Comparison of ENCODE assay signal across 9 mouse cellular contexts in the genomic region with DNA sequence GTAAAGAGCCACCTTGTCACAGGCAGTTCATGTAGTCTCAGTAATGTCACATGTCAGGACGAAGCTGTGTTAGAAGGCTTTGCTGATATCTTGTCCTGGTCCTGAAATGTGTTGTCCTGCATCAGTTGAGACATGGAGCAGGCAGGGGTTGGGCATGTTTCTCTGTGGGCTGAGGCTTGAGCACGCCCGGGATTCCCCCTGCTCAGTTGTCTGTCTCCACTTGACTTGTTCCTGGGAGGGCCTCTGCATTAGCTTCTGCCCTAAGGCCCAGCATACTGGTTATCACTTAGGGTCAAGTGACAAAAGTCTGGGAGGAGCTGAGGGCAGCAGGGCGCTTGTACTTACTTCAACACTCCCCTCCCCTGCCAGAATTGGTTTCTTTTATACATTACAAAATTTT. TPM values are rescaled to one million over a fixed set of nuclear protein-coding genes. Genes with fewer than 3 reads are reported as not detected.
DNase-seq lines count a peak whose midpoint lies in the region; ATAC-seq lines count a peak whose summit lies in the region.
"Had no signal": no experiment of that assay in that cellular context is flagged by ENCODE, and none has a peak within 500 bp of the region (broad histone marks: within the 10 kb centered on the region; RNA-seq: fewer than 3 reads in every experiment).

No protein-coding gene starts in this region.

- no peaks in the 10 kb centered on the region for H3K27me3 ChIP-seq in kidney, embryonic 15.5 days
- no peaks in the 10 kb centered on the region for H3K27me3 ChIP-seq in embryonic facial prominence, embryonic 15.5 days
- no peaks in the 10 kb centered on the region for H3K27me3 ChIP-seq in liver, embryonic 16.5 days (ENCODE audit: control insufficient read depth, insufficient read depth, low read depth, low read length)
- H3K27me3 ChIP-seq in midbrain, embryonic 14.5 days (ENCODE audit: control insufficient read depth, insufficient read depth, low read length): no peaks in the 10 kb centered on the region

- DNase-seq in kidney, adult 9 months: no peak
- peak; percentile 49 for DNase-seq in ES-CJ7 (ENCODE audit: low read depth, low spot score)
- no peak for DNase-seq in midbrain, embryonic 14.5 days
- DNase-seq: cerebellum, adult 11 months had no signal

- H3K36me3 ChIP-seq in kidney, embryonic 15.5 days: peaks cover 39% of the 10 kb centered on the region
- peaks cover 38% of the 10 kb centered on the region for H3K36me3 ChIP-seq in embryonic facial prominence, embryonic 15.5 days
- peaks cover 14% of the 10 kb centered on the region for H3K36me3 ChIP-seq in liver, embryonic 16.5 days (ENCODE audit: control insufficient read depth, insufficient read depth)
- H3K36me3 ChIP-seq in midbrain, embryonic 14.5 days (ENCODE audit: control insufficient read depth, insufficient read depth, low read length): peaks cover 28% of the 10 kb centered on the region

- no peaks in the 10 kb centered on the region for H3K9me3 ChIP-seq in kidney, embryonic 15.5 days (replicated peaks)
- H3K9me3 ChIP-seq in embryonic facial prominence, embryonic 15.5 days (replicated peaks): no peaks in the 10 kb centered on the region
- H3K9me3 ChIP-seq in liver, embryonic 16.5 days (replicated peaks; ENCODE audit: control insufficient read depth, low read length): no peaks in the 10 kb centered on the region
- H3K9me3 ChIP-seq in midbrain, embryonic 14.5 days (ENCODE audit: control insufficient read depth, low read length): no peaks in the 10 kb centered on the region

- peak overlapping the region; percentile 29; the same call in 1 of the 2 replicates for H3K4me2 ChIP-seq in kidney, embryonic 15.5 days
- H3K4me2 ChIP-seq in embryonic facial prominence, embryonic 15.5 days (replicated peaks): no peak overlapping the region
- no peak overlapping the region for H3K4me2 ChIP-seq in liver, embryonic 16.5 days (ENCODE audit: low read depth, low read length)
- no peak overlapping the region for H3K4me2 ChIP-seq in midbrain, embryonic 14.5 days (ENCODE audit: low read length)

- no peak overlapping the region for H3K4me3 ChIP-seq in kidney, embryonic 15.5 days (replicated peaks)
- H3K4me3 ChIP-seq in embryonic facial prominence, embryonic 15.5 days (replicated peaks): no peak overlapping the region
- H3K4me3 ChIP-seq in liver, embryonic 16.5 days (ENCODE audit: low read depth, low read length): no peak overlapping the region
- no peak overlapping the region for H3K4me3 ChIP-seq in midbrain, embryonic 14.5 days (replicated peaks; ENCODE audit: low read depth, low read length)

- ATAC-seq in kidney, embryonic 15.5 days (replicated peaks; ENCODE audit: low FRiP score): no peak
- no peak for ATAC-seq in embryonic facial prominence, embryonic 15.5 days (ENCODE audit: insufficient number of reproducible peaks, low FRiP score, low TSS enrichment, low read depth)
- ATAC-seq in liver, embryonic 16.5 days (ENCODE audit: low read depth): peak; percentile 55; the same call in 1 of the 2 replicates
- no peak for ATAC-seq in frontal cortex, adult (ENCODE audit: low TSS enrichment)
- ATAC-seq in midbrain, embryonic 14.5 days (ENCODE audit: low FRiP score, low TSS enrichment): no peak
- ATAC-seq: forebrain, embryonic 14.5 days had no signal

- H3K9ac ChIP-seq in kidney, embryonic 15.5 days: 0 out of 2 replicates have a peak overlapping the region, but pooled peaks have one; percentile 21
- no peak overlapping the region for H3K9ac ChIP-seq in embryonic facial prominence, embryonic 15.5 days
- no peak overlapping the region; the same call in 1 of the 2 replicates for H3K9ac ChIP-seq in liver, embryonic 16.5 days (ENCODE audit: low read depth, low read length)
- H3K9ac ChIP-seq in midbrain, embryonic 14.5 days (replicated peaks; ENCODE audit: low read length): no peak overlapping the region

- WGBS in kidney, embryonic 15.5 days: 38% methylated on average over 4 of the region's 4 CpGs
- WGBS in embryonic facial prominence, embryonic 15.5 days: 41% methylated on average over 4 of the region's 4 CpGs
- WGBS in liver, embryonic 16.5 days (ENCODE audit: insufficient replicate concordance): 41% methylated on average over 4 of the region's 4 CpGs
- WGBS in midbrain, embryonic 14.5 days: 65% methylated on average over 4 of the region's 4 CpGs

- H3K27ac ChIP-seq in kidney, embryonic 15.5 days: peak overlapping the region; percentile 89
- peak overlapping the region; percentile 82 for H3K27ac ChIP-seq in embryonic facial prominence, embryonic 15.5 days (replicated peaks)
- peak overlapping the region; percentile 37 for H3K27ac ChIP-seq in liver, embryonic 16.5 days (ENCODE audit: low read length)
- no peak overlapping the region for H3K27ac ChIP-seq in midbrain, embryonic 14.5 days (replicated peaks; ENCODE audit: low read depth, low read length)

- peaks cover 46% of the 10 kb centered on the region for H3K4me1 ChIP-seq in kidney, embryonic 15.5 days
- H3K4me1 ChIP-seq in embryonic facial prominence, embryonic 15.5 days: peaks cover 24% of the 10 kb centered on the region
- H3K4me1 ChIP-seq in liver, embryonic 16.5 days (ENCODE audit: control insufficient read depth, low read depth, low read length): peaks cover 17% of the 10 kb centered on the region
- peaks cover 3% of the 10 kb centered on the region; the same call in 1 of the 2 replicates for H3K4me1 ChIP-seq in midbrain, embryonic 14.5 days (ENCODE audit: control insufficient read depth, insufficient read depth, low read length)

RNA-seq across cellular contexts. Expression of a gene that starts 13.4 kb away (rescaled TPM):
- 37.0 and 37.9 TPM in 2 replicates for polyA plus RNA-seq in kidney, embryonic 15.5 days (2015; fragmentation: Nextera tagmentation; extraction: Ambion mirVana)
- 35.5 and 40.6 TPM in 2 replicates for polyA plus RNA-seq in embryonic facial prominence, embryonic 15.5 days (2015; fragmentation: Nextera tagmentation; extraction: Ambion mirVana)
- polyA plus RNA-seq in liver, embryonic 16.5 days (2015; fragmentation: Nextera tagmentation; extraction: Ambion mirVana): 11.5 and 11.9 TPM in 2 replicates
- polyA plus RNA-seq in midbrain, embryonic 14.5 days (2014; fragmentation: Nextera tagmentation; extraction: Ambion mirVana): 25.5 and 25.6 TPM in 2 replicates

RNA-seq across cellular contexts. Expression of a gene that starts 23.7 kb away (rescaled TPM):
- polyA plus RNA-seq in kidney, embryonic 15.5 days (2015; fragmentation: Nextera tagmentation; extraction: Ambion mirVana): 19.1 and 22.4 TPM in 2 replicates
- polyA plus RNA-seq in embryonic facial prominence, embryonic 15.5 days (2015; fragmentation: Nextera tagmentation; extraction: Ambion mirVana): 27.9 and 30.5 TPM in 2 replicates
- 5.2 and 5.9 TPM in 2 replicates for polyA plus RNA-seq in liver, embryonic 16.5 days (2015; fragmentation: Nextera tagmentation; extraction: Ambion mirVana)
- polyA plus RNA-seq in midbrain, embryonic 14.5 days (2014; fragmentation: Nextera tagmentation; extraction: Ambion mirVana): 18.3 and 21.0 TPM in 2 replicates
